Mouse (Mus musculus) heart, embryonic 13.5 days (tissue): ENCODE data around the gene Tecta. TPM values are rescaled to one million over a fixed set of nuclear protein-coding genes. Genes with fewer than 3 reads are reported as not detected.

Experiments
- ATAC-seq: fragments of 200-750 bp; cut with Nextera tagmentation; 2 replicates; pipeline ENCODE4 v1.8.0; 2017; ENCODE audit warnings: moderate TSS enrichment; ENCODE audit not compliant: insufficient number of reproducible peaks, low FRiP score, low TSS enrichment; ENCODE audit errors: extremely low read depth
- H3K27ac ChIP-seq: fragments of 300-500 bp; sonication (generic); replicated peaks from 2 replicates; pipeline ENCODE4 v1.5.1; 2015; ENCODE audit warnings: moderate library complexity, mild to moderate bottlenecking, inconsistent platforms
- H3K27me3 ChIP-seq: fragments of 300-500 bp; sonication (generic); replicated peaks from 2 replicates; pipeline ENCODE4 v1.6.1; 2015; ENCODE audit warnings: mild to moderate bottlenecking, inconsistent platforms
- H3K36me3 ChIP-seq: fragments of 300-500 bp; sonication (generic); 2 replicates; pipeline ENCODE4 v1.6.1; 2015; ENCODE audit warnings: mild to moderate bottlenecking, inconsistent platforms
- H3K4me1 ChIP-seq: fragments of 300-500 bp; sonication (generic); 2 replicates; pipeline ENCODE4 v1.6.1; 2015; ENCODE audit warnings: inconsistent platforms
- H3K4me2 ChIP-seq: fragments of 300-500 bp; sonication (generic); 2 replicates; pipeline ENCODE4 v1.6.1; 2015; ENCODE audit warnings: inconsistent platforms, mild to moderate bottlenecking, moderate library complexity
- H3K4me3 ChIP-seq: fragments of 300-500 bp; sonication (generic); 2 replicates; pipeline ENCODE4 v1.5.1; 2015; ENCODE audit warnings: moderate library complexity, mild to moderate bottlenecking, inconsistent platforms
- H3K9ac ChIP-seq: fragments of 300-500 bp; sonication (generic); 2 replicates; pipeline ENCODE4 v1.6.1; 2015; ENCODE audit warnings: inconsistent platforms, mild to moderate bottlenecking, moderate library complexity
- H3K9me3 ChIP-seq: fragments of 300-500 bp; sonication (generic); 2 replicates; pipeline ENCODE4 v1.6.1; 2016; ENCODE audit warnings: inconsistent platforms
- WGBS: fragments of 180-500 bp; shearing (Covaris S2); methylation state at CpG from one replicate; pipeline ENCODE4 v1.1.7; 2015; ENCODE audit warnings: mixed read lengths; 5-methylcytosine and 5-hydroxymethylcytosine counted together
- polyA plus RNA-seq: library from polyadenylated mRNA; unstranded; fragments of >200 nt; fragmentation: Nextera tagmentation; extraction: Ambion mirVana; gene quantifications from 2 replicates; pipeline ENCODE4 v1.2.1, GENCODE M21; 2015

The Tecta gene
- polyA plus RNA-seq, 1 experiment from 2014 or later = 0.51 TPM

- H3K9me3 ChIP-seq = no peaks in the 10 kb centered on the region
- H3K4me1 ChIP-seq = peaks cover 17% of the 10 kb centered on the region
- H3K36me3 ChIP-seq = peaks cover 29% of the 10 kb centered on the region
- WGBS = 81% methylated on average over 5 of the region's 5 CpGs
- ATAC-seq = no peak
- no peak overlapping the region for H3K4me2 ChIP-seq
- H3K9ac ChIP-seq = no peak overlapping the region
- H3K27me3 ChIP-seq = no peaks in the 10 kb centered on the region
- H3K27ac ChIP-seq = no peak overlapping the region
- H3K4me3 ChIP-seq = no peak overlapping the region
Measured at GRCm38 (mm10) chr9:42418786-42419185, 19.1 kb upstream of the Tecta start.

- no peak overlapping the region for H3K4me2 ChIP-seq
- WGBS = 63% methylated on average over 12 of the region's 12 CpGs
- no peak for ATAC-seq
- H3K9me3 ChIP-seq = no peaks in the 10 kb centered on the region
- H3K9ac ChIP-seq = no peak overlapping the region
- H3K36me3 ChIP-seq = peaks cover 28% of the 10 kb centered on the region
- no peak overlapping the region for H3K4me3 ChIP-seq
- H3K27me3 ChIP-seq = no peaks in the 10 kb centered on the region
- no peak overlapping the region for H3K27ac ChIP-seq
- H3K4me1 ChIP-seq = peaks cover 17% of the 10 kb centered on the region
Measured at GRCm38 (mm10) chr9:42417352-42417952, 17.7 kb upstream of the Tecta start.

- H3K4me3 ChIP-seq = no peak overlapping the region
- peaks cover 11% of the 10 kb centered on the region; the same call in 1 of the 2 replicates for H3K36me3 ChIP-seq
- H3K4me1 ChIP-seq = peaks cover 17% of the 10 kb centered on the region
- H3K9ac ChIP-seq = no peak overlapping the region
- no peaks in the 10 kb centered on the region for H3K27me3 ChIP-seq
- no peaks in the 10 kb centered on the region for H3K9me3 ChIP-seq
- ATAC-seq = no peak
- 30% methylated on average over 1 of the region's 1 CpGs for WGBS
- H3K4me2 ChIP-seq = no peak overlapping the region
- H3K27ac ChIP-seq = no peak overlapping the region
Measured at GRCm38 (mm10) chr9:42415184-42415583, 15.5 kb upstream of the Tecta start.

GRCm38 (mm10) chr9:42413345-42413744, 13.6 kb upstream of the Tecta start:
- no peaks in the 10 kb centered on the region for H3K9me3 ChIP-seq
- H3K27ac ChIP-seq = no peak overlapping the region
- no peak for ATAC-seq
- WGBS = 88% methylated on average over 12 of the region's 12 CpGs
- H3K36me3 ChIP-seq = peaks cover 11% of the 10 kb centered on the region; the same call in 1 of the 2 replicates
- H3K9ac ChIP-seq = no peak overlapping the region
- no peak overlapping the region for H3K4me3 ChIP-seq
- peaks cover 17% of the 10 kb centered on the region for H3K4me1 ChIP-seq
- no peaks in the 10 kb centered on the region for H3K27me3 ChIP-seq
- H3K4me2 ChIP-seq = no peak overlapping the region

GRCm38 (mm10) chr9:42411296-42411695, 11.6 kb upstream of the Tecta start:
- Histone ChIP-seq H3K36me3 (peaks cover 11% of the 10 kb centered on the region; the same call in 1 of the 2 replicates), H3K9me3 (no peaks in the 10 kb centered on the region), H3K4me1 (peaks cover 13% of the 10 kb centered on the region), H3K4me3 (no peak overlapping the region), H3K27ac (no peak overlapping the region), H3K27me3 (no peaks in the 10 kb centered on the region; the same call in 1 of the 2 replicates), H3K4me2 (no peak overlapping the region), H3K9ac (no peak overlapping the region)
- ATAC-seq = no peak
- WGBS = 79% methylated on average over 6 of the region's 6 CpGs

- H3K27me3 ChIP-seq = no peaks in the 10 kb centered on the region; the same call in 1 of the 2 replicates
- WGBS = 72% methylated on average over 4 of the region's 4 CpGs
- H3K36me3 ChIP-seq = no peaks in the 10 kb centered on the region
- H3K9me3 ChIP-seq = no peaks in the 10 kb centered on the region
- H3K4me2 ChIP-seq = no peak overlapping the region
- H3K4me3 ChIP-seq = no peak overlapping the region
- H3K9ac ChIP-seq = no peak overlapping the region
- H3K27ac ChIP-seq = no peak overlapping the region
- no peak for ATAC-seq
- H3K4me1 ChIP-seq = no peaks in the 10 kb centered on the region
Measured at GRCm38 (mm10) chr9:42405736-42406135, 6.0 kb upstream of the Tecta start.

- peaks cover 2% of the 10 kb centered on the region for H3K4me1 ChIP-seq
- 81% methylated on average over 6 of the region's 6 CpGs for WGBS
- H3K4me3 ChIP-seq = no peak overlapping the region
- no peak for ATAC-seq
- H3K36me3 ChIP-seq = no peaks in the 10 kb centered on the region
- no peak overlapping the region for H3K27ac ChIP-seq
- H3K27me3 ChIP-seq = peaks cover 14% of the 10 kb centered on the region
- H3K9me3 ChIP-seq = no peaks in the 10 kb centered on the region
- no peak overlapping the region for H3K4me2 ChIP-seq
- H3K9ac ChIP-seq = no peak overlapping the region
Measured at GRCm38 (mm10) chr9:42401486-42401885, 1.8 kb upstream of the Tecta start.

- ATAC-seq = no peak
- Histone ChIP-seq H3K4me1 (peaks cover 12% of the 10 kb centered on the region), H3K27ac (no peak overlapping the region), H3K4me3 (no peak overlapping the region), H3K36me3 (no peaks in the 10 kb centered on the region), H3K9ac (no peak overlapping the region), H3K4me2 (no peak overlapping the region), H3K9me3 (no peaks in the 10 kb centered on the region), H3K27me3 (peaks cover 27% of the 10 kb centered on the region)
- 22% methylated on average over 2 of the region's 2 CpGs for WGBS
Measured at GRCm38 (mm10) chr9:42396141-42396540, 3.6 kb downstream of the Tecta start.

- peaks cover 12% of the 10 kb centered on the region for H3K4me1 ChIP-seq
- no peak overlapping the region for H3K27ac ChIP-seq
- no peaks in the 10 kb centered on the region for H3K36me3 ChIP-seq
- H3K4me3 ChIP-seq = no peak overlapping the region
- H3K9me3 ChIP-seq = no peaks in the 10 kb centered on the region
- ATAC-seq = no peak
- no peak overlapping the region for H3K4me2 ChIP-seq
- no peak overlapping the region for H3K9ac ChIP-seq
- H3K27me3 ChIP-seq = peaks cover 34% of the 10 kb centered on the region
- WGBS = 84% methylated on average over 6 of the region's 6 CpGs
Measured at GRCm38 (mm10) chr9:42394903-42395302, 4.8 kb downstream of the Tecta start.

GRCm38 (mm10) chr9:42394321-42394720, 5.4 kb downstream of the Tecta start:
- H3K27ac ChIP-seq = no peak overlapping the region
- 90% methylated on average over 8 of the region's 8 CpGs for WGBS
- H3K4me1 ChIP-seq = peaks cover 12% of the 10 kb centered on the region
- ATAC-seq = no peak
- no peak overlapping the region for H3K9ac ChIP-seq
- H3K4me2 ChIP-seq = no peak overlapping the region
- no peaks in the 10 kb centered on the region for H3K9me3 ChIP-seq
- H3K36me3 ChIP-seq = no peaks in the 10 kb centered on the region
- peaks cover 36% of the 10 kb centered on the region for H3K27me3 ChIP-seq
- no peak overlapping the region for H3K4me3 ChIP-seq

GRCm38 (mm10) chr9:42392927-42393326, 6.8 kb downstream of the Tecta start:
- no peaks in the 10 kb centered on the region for H3K36me3 ChIP-seq
- no peak for ATAC-seq
- H3K4me2 ChIP-seq = no peak overlapping the region
- H3K9ac ChIP-seq = no peak overlapping the region
- no peaks in the 10 kb centered on the region for H3K9me3 ChIP-seq
- 47% methylated on average over 6 of the region's 6 CpGs for WGBS
- peaks cover 12% of the 10 kb centered on the region for H3K4me1 ChIP-seq
- no peak overlapping the region for H3K27ac ChIP-seq
- H3K4me3 ChIP-seq = no peak overlapping the region
- peaks cover 36% of the 10 kb centered on the region for H3K27me3 ChIP-seq

- no peak overlapping the region for H3K9ac ChIP-seq
- no peak overlapping the region for H3K4me3 ChIP-seq
- no peak for ATAC-seq
- H3K9me3 ChIP-seq = no peaks in the 10 kb centered on the region
- WGBS = 43% methylated on average over 4 of the region's 4 CpGs
- H3K36me3 ChIP-seq = no peaks in the 10 kb centered on the region
- H3K4me1 ChIP-seq = no peaks in the 10 kb centered on the region
- H3K27me3 ChIP-seq = peaks cover 47% of the 10 kb centered on the region
- no peak overlapping the region for H3K4me2 ChIP-seq
- no peak overlapping the region for H3K27ac ChIP-seq
Measured at GRCm38 (mm10) chr9:42388490-42388889, 11.2 kb downstream of the Tecta start.
